Mouse (Mus musculus) lung, postnatal 36 days (tissue): ENCODE measurements around the gene Pik3cd.
"Not testable (repeated sequence)": the region's sequence is repeated elsewhere in the genome, so short reads cannot be mapped to it uniquely, and the experiment has no call there.

Experiments used
- DNase-seq: peaks from one replicate; pipeline ENCODE4 v3.0.0; 2022; ENCODE audit warnings: mixed read lengths

The Pik3cd gene

DNA sequence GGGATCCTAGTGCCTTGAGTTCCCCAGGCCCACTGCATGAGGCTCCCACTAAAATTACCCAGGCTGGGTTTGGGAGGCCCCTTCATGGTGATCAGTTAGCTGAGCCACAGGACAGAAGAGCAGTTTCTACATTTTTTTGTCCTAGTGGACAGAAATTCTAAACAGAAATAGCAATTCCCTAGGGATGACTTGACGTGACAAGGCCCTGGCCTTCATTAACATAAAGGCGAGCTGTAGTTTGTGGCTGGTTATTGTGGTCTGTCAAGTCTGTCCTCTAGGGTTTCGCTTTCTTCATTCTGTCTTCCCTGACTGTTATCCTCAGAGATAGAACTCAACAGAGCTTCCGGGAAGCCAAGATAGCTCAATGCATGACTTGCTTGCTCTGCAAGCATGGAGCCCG lies 60.4 kb downstream of the Pik3cd start:
- no peak for DNase-seq

DNA sequence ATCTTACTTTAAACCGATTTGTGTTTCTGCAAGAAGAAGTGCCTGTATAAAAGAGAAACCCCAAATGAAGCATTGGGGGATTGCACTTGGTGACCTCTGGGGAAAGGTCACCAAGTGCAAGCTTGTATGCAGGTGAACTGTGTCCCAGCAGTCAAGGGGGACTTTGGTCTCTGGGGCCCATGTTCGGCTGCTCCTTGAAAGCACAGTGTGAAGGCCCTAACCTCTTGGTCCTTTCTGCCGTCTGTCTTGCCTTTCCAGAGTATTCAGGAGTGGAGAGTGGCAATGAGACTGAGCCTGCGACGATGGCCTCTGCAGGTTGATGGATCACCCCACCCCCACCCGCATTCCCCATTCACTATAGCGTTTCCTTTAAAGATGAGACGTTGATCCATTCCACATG lies 61.0 kb downstream of the Pik3cd start:
- no peak for DNase-seq

DNA sequence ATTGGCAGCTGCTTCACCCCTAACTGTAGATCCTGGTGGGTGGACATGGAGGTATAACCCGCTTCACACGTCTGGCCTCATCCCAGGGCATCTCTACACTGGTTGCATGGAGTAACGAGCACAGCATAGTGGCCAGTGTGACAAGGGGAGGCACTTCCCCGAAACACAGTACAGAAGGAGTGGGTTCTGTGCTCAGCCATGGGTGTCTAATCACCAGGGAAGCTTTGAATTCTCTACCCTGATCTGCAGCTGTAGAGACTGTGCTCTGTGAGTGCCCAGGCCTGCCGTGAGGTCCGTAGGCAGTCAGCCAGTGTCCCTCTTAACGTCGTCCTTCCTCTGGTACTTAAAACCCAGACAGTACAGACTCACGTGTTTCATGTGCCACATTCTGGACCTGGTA lies 61.5 kb downstream of the Pik3cd start:
- no peak for DNase-seq

DNA sequence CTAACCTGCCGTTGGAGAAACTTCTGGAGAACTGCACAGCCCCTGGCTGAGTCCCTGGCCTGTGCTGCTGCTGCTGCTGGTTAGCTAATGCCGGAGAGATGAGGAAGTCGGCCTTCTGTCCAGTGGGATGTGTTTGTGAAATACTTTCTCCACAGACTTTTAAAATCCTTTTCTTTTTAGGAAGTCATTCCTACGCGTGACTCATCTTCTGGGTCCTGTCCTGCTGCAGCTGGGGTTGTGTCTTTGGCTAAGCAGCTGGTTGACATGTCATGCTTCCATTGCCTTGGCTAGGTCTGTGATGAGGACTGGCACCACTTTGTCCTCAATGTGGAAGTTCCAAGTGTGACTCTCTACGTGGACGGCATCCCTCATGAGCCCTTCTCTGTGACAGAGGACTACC lies 64.4 kb downstream of the Pik3cd start:
- peak; percentile 25 for DNase-seq

DNA sequence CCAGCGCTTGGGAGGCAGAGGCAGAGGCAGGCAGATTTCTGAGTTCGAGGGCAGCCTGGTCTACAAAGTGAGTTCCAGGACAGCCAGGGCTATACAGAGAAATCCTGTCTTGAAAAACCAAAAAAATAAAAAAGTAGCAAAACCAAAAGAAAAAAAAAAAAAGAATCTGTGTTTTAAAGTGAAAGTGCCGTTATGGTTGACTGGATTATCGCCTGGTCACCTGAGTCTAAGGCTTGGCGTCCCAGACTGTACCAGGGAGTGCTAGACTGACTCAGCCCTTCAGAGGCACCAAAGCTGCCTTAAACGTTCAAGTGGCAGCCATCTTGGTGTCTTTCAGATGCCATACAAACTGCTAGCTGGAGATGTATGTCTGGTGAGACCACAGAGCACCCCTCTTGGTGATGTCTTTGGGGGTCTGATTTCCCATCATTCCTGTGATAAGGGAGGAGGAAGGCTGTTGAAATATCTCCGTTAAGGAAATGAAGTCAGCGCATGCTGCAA lies 66.4 kb downstream of the Pik3cd start:
- DNase-seq: no peak

DNA sequence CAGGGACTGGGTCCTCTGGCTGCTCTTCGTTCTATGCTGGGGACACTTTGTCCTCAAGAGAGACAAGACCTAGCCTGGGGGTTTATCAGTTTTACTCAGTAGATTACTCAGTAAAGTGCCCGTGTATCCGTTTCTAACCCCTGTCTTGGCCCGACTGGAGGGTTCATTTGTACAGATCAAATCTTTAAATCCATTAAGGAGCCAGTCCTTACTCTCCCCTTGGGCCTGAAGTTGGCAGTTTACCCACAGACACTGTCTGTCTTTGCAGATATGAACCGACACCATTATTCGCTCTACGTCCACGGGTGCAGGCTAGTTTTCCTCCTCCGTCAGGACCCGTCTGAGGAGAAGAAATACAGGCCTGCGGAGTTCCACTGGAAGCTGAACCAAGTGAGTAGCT lies 67.4 kb downstream of the Pik3cd start:
- DNase-seq: no peak

DNA sequence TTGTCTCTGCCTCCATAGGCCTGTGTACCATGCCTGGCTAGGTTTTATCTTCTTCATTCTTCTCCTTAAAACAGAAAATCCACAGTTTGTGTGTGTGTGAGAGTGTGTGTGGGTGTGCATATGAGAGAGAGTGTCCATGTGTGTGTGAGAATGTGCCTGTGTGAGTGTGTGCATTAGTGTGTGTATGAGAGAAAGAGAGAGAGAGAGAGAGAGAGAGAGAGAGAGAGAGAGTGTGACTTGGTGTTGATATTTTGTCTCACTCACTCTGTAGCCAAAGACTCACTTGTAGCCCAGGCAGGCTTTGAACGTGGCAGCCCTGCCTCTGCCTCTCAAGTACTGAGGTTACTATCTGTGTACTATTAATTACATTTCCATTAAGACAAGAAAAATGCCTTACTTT lies 68.2 kb downstream of the Pik3cd start:
- DNase-seq: no peak

DNA sequence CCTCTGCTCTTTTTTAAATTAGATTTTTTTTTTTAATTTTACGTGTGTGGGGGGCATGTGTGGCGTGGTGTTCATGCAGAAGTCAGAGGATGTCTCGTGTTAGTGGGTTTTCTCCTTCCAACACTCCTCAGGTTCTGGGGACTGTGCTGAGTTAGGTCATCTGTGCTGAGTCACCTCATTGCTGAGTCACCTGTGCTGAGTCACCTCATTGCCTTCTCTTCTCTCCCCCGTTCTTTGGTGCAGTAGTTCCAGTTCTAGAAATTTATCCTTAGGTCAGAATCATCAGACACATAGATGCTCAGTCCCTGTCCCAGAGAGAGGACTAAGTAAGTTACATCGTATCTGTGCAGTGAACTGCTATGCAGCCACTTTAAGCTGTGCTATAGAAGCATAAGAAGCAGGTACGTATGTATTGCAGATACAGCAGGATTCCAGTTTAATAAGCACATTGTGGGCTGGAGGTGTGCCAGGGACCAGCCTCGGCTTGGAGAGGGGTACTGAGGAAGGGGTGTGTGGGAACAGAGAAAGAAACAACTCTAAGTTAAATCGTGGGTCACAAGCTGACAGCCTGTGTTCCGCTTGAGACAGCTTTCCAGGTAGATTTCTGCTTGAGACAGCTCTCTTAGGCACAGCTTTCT lies 69.6 kb downstream of the Pik3cd start:
- no peak for DNase-seq

DNA sequence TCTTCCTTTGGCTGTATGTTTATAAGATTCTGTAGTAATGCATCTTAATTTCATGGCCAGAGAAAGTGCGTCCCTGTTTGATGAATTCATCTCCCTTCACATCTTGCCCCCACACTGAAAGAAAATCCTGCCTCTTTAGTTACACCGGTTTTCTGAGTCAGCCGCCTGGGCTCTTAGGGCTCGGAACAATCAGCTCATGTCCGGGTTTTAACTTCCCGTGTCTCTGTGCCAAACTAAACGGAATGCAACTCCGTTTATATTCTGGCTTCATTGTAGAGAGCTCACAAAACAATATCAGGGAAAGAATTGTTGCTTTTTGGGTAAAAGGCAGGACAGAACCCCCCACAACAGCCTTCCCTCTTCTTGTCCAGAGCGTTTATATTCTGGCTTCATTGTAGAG lies 73.6 kb downstream of the Pik3cd start:
- no peak for DNase-seq

DNA sequence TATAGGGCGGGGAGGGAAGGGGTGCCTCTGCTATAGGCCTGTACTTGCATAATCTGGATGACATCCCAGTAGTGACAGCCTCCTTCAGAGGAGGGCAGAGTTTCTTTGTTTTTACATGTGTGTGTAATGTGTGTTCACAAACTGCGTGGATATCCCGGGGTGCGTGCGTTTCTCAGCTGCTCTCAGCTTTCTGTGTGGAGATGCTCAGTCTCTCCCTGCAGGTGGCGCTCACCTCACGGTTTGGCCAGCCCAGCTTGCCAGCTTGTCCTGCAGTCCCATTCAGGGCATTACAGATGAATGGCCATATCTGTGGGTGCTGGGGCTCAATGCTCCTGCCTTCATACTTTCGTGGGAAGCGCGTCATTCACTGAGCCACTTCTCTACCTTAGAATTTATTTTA lies 74.0 kb downstream of the Pik3cd start:
- DNase-seq: peak; percentile 63

DNA sequence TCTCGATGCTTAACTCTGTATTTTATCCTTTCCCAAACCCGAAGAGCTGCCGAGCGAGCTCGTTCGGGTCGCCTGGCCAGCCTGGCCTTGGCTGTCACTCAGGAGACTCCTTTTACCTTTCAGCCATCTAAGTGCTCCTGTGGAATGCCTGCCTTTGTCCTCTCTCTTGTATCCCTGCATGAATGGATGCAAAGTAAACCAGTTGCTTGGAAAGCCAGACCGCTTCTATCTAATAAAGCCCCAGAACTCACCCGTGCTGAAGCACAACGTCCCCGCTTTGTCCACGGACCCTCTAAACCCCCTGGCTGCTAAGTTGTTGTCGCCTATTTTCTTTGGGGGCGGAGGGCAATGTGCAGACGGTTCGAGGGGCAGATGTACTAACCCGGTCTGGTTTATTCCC lies 75.6 kb downstream of the Pik3cd start:
- no peak for DNase-seq

DNA sequence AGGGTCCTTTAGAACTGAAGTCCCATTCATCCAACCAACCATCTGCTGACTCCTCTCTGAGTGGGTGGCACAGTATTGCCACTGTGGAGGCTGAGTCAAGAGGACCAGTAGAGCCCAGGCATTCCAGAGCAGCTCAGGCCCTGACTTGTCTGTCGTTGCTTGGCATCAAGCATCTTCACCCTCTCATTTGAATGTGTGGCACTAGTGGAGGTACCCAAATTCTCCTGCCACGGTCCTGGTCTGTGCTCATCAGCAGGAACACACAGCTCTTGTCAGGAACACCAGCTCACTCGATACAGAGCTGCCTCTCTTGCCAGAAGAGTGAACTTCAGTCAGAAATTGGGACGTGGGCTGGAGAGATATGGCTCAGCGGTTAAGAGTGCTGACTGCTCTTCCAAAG lies 78.7 kb downstream of the Pik3cd start:
- no peak for DNase-seq

DNA sequence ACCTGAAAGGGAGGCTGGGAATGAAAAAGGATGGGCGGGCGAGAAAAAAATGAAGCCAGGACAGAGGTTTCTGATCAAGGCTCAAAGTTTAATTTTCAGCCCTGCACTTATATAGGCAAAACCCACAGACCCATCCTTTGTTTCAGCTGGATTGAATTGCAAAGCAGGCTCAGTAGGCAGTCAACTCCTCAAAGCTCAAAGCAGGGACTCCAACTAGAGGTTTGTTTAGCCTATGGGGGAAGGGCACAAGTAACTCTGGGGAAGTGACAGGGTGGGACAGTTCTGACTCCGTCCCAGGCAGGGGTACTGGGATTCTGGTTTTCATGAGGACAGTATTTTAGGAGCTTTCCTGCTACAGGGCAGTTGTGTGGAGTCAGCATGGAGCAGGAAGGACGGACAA lies 81.1 kb downstream of the Pik3cd start:
- DNase-seq: no peak

DNA sequence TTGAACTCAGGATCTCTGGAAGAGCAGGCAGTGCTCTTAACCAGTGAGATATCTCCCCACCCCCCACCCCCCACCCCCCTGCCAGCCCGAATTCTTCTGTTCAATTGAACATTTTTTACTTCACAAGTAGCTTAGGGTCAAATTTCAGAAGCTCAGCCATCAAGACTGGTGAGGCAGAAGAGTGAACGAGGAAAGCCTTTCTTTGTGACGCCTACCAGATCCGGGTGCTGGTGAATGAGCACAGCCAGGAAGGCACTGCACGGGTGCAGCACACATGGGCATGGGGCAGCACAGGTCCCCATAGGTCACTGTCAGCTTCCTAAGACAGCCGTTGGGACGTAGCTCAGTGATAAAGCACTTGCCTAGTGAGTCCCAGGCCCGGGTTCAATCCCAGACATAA lies 82.4 kb downstream of the Pik3cd start:
- DNase-seq: no peak

DNA sequence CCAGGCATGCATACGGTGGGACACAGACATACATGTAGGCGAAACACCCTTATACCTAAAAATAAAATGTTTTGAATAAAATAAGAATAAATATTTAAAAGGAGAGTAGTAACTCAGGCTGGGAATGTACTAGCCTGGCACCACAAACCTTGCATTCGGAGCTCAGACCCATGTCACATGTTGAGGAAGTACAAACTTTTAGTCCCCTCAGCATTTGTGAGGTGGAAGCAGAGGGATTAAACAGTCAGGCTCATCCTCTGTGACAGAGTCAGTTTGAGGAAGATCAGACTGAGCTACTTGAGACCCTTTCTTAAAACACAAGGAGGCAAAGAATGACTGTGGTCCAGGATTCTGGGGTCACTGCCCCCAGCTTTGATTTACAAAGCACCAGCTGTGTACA lies 85.4 kb downstream of the Pik3cd start:
- DNase-seq: not testable (repeated sequence)

DNA sequence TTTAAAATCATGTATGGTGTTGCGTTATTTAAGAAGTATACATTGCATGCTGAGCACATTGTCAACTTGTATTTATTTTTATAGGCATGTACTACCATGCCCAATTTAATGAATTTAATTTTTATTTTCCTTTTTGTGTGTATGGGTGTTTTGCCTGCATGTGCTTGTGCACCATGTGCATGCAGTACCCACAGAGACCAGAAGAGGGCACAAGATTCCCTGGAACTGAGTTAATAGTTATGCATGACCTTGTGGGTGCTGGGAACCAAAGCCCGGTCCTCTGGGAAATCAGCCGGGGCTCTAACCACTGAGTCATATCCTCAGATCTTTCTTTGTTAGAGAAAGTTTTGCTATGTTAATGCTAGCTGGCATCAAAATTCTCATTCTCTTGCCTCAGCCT lies 87.5 kb downstream of the Pik3cd start:
- DNase-seq: no peak

DNA sequence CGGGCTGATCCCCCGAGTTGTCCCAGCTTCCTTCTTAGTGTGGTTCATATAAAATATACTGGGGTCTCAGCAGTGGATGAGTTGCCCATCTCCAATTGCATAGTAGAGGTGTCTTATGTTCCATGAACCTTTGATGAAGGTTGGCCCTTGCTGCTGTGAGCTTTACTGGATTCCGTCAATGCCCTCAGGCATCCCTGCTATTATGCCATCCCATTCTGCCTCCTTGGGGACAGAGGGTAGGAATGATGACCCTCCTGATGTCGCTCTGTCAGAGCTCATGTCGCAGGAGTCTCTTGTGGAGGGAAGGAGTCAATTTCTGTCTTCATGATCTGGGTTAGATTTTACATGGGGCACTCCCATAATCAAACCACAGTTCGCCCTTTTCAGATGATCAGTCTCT lies 88.9 kb downstream of the Pik3cd start:
- not testable (repeated sequence) for DNase-seq

DNA sequence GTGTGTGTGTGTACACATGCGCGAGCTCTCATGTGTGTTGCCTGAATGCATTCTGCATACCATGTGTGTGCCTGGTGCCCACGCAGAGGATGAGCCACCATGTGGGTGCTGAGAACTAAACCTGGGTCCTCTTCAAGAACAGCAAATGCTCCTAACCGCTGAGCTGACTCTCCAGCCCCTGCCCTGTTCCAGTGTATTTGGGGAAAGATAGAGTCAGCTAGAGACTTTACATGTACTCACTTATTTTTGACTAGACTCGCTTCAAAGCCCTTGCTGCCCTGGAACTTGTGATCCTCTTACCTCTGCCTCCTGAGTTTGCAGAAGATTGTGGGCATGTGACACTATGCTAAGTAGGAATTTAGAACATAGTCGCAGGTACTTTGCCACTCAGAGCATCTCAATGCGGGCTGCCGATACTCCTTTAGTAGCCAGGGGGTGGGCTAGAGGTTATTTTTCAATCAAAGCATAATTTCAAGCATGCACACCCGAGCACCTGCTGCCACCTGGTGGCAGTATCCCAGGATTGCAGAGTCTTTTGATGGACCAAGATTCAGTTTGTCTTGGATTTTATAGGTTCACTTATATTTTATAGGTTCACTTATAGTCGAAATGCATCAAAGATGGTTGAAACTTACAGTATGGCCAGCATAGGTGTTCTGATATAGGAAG lies 90.9 kb downstream of the Pik3cd start:
- peak; percentile 74 for DNase-seq

DNA sequence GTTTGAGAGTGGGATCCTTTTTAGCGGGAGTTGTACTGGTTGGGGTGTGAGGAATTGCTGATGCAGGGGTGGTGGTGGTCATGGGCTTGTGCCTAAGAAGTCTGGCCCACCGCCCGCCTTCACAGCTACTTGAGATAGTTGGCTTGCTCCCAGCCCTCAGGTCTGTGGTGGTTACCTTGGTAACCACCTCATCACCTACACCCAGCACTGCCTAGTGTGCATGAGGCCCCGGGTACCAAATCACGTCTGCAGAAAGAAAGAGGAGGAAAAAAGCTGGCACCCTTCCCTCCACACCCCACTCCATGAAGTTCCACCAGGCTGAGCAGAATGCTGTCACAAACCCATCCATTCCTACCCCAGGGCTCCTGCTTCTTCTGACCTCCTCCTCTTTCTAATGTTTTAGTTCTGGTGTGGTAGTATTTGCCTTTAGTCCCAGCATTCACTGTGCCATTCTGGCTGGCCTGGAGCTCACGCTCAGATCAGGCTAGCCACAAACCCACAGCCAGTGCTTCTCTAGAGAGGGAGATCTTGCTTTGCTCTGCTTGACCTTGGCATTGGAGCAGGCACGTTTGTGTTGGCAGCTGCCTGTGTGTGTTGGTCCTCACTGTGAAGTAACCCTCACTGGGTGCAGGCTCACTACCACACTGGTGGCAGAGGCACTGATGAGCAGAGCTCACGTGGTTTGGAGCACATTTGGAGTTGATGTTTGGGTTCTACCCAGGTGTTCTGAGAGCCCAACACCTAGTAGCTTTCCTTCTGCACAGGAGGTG lies 92.9 kb downstream of the Pik3cd start:
- no peak for DNase-seq

DNA sequence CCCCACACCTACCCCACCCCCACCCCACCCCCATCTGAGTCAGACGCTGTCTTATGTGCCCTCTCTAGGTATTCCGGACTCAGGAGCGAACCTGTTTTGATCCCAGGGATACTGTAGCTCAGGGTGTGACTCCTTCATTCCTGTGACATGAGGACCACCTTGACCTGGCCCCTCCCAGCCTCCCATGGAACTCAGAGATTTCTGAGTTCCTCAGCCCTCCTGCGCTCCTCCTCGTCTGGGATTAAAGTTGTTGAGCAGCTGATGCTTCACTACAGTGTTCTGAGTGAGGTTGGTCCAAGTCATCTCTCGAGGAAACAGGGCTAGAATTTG lies 94.1 kb downstream of the Pik3cd start:
- DNase-seq: no peak

DNA sequence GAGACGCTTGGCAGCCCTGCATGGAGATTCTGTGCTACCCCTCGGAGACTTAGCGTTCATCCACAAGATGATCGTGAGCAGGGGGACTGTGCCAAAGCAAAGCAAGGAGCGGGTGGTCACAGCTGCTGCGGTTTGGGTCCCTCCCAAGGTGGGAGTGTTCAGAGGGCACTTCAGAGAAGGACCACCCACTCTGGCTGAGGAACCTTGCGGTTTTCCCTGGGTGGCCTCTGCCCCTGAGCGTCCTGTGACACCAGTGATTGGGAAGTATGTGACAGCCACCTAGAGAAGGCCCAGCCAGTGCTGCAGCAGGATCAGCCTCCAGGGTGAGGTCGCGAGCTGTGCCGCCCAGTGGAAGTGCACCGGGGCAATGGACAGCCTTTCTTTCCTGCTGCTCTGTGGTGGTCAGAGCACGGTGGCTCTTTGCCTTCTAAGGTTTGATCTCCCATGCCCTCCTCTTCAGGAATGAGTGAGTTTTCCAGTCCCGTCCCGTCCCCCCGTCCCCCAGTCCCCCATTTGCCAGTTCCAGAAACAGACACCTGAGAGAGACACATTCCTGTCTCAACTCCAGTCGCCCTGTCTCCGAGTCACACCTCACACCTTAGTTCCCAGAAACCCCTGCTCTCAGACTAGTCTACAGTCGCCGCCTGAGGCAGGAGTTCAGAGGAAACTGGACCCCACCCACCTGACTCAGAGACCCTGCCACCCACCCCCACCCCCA lies 94.6 kb downstream of the Pik3cd start:
- DNase-seq: no peak

DNA sequence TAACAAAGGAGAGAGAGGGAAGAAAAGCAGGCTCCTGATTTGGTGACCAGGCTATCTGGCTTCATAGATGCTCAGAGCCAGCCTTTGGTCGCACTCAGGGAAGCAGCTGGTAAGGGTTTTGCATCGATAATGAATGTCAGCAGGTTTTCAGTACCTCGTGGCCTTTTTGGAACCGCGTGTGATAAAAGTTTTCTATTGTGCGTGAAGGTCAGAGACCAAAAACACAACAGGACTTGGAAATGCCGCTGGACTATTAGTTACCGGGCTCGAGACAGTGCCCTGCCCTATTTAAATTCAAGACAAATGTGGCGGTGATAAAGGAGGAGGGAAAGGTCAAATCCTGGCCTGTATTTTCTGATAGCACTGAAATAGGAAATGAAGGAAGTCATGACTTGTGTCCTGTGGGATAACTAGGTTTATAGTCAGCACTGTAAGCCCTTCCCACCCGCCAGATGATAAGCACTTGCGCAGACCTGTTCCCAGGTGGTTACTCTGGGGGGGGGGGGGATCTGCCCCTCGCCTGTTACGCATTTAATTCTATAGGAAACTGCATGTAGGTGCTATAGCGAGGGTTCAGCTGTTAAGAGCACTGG lies 95.5 kb downstream of the Pik3cd start:
- no peak for DNase-seq

DNA sequence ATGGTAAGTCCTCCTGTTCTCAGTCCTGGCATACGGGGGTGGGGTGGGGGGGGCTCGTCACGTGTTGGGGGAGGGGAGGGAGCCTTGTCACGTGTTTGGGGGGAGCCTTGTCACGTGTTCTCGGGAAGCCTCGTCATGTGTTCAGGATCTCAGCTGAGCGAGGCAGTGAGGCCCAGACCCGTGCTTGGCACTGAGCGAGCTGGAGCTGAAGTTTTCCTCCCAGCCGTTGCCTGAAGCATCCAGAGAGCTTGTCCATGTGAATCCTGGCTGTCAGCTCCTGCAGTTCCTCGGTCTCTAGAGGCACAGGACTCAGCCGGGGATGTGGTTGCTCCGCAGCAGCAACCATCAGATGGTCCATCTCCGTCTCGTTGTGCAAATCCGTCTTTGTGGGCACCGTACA lies 96.3 kb downstream of the Pik3cd start:
- DNase-seq: no peak
